Mouse (Mus musculus): ENCODE measurements at regions not wholly inside any gene's neighbourhood (a gene's known extent, or its start where the extent isn't known, plus 50 kb on each side); places are given as distances from the start of the nearest gene placed in this dataset.

DNA sequence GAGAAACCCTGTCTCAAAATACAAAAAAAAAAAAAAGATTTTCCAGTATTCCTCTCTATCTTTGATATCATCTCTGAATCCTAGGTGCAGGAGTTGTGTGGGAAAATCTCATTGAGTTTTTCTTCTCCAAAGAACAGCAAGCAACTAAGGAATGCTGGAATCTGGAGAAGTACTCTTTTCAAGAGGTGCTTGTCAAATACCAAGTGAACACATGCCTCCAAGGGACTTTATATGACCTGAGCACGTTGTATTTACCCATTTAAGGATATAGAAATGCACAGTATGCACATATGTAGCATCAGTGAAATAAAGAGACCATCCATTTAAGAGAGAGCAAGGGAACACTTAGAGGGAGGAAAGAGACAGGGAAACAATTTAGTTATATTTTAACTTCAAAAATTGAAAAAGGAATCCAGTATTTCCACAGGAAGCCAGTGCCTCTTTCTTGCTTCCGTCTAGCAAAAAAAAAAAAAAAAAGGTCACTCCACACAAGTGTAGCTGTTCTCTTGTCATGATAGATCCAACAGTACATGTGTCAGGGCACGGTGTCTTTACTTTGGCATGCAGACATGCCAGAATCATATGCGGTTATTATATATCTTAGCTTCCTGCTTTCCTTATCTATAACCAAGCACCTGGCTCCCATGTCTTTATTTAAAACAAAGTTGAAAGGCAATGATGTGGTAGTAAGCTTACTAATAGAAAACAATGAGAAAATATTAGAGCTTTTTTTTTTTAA lies 212.1 kb upstream of the Etaa1 start:
- DNase-seq (ENCODE audit: low read depth, low spot score): no peak

DNA sequence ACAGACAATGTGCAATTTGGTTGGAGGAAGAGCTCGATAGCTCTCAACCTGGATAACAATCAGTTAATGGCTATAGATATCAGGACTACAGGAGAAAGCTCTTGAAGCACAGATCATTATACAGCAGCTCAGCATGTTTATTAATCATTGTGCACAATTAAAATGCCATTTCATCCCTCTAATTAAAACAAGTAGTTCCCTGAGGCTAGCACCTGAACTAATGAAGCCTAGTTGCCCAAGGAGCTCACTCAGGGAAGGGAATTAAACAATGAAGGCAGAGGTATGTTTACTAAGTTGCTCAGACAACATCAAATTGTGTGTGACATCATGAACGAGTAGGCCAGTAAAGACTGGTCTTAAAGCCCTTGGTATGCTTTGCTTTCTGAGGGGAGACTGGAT lies 210.3 kb upstream of the Etaa1 start:
- no peak for DNase-seq (ENCODE audit: low read depth, low spot score)

DNA sequence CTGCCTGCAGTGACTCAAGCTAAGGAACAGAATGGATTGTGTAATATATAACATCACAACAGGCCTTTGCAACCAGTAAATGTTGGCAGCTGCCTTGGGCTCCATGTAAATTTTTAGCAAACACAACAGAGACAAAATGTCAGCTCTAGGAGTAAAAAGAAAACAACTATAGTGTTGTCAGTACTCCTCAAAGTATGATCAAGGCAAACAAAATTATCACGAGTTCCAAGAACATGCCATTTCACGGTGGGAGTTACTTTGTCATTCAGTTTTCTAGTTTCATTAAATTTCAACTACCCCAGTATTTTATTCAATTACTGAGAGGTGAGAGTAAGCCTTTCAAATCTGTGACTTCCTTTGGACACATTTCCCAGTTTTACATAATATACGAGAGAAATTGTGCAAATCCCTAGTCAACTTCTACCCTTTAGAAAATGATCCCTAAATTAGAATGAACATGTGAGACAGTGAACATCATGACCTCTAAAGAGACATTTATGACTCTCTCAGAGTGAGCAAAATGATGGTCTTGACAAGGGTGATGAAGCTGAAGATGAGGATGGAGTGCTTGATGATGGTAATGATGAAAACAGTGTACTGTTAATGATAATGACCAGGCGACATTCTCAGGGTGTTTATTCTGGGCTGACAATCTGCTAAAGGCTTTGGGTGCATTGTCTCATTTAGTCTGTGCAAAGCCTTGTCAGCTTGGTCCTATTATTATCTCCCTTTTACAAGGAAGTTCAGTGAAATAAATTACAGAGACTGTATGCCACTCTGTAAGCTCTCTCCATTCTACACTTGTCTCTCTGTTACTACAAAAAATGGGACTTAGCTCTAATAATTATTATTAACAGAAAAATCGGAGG lies 209.7 kb upstream of the Etaa1 start:
- peak; percentile 22 for DNase-seq (ENCODE audit: low read depth, low spot score)

DNA sequence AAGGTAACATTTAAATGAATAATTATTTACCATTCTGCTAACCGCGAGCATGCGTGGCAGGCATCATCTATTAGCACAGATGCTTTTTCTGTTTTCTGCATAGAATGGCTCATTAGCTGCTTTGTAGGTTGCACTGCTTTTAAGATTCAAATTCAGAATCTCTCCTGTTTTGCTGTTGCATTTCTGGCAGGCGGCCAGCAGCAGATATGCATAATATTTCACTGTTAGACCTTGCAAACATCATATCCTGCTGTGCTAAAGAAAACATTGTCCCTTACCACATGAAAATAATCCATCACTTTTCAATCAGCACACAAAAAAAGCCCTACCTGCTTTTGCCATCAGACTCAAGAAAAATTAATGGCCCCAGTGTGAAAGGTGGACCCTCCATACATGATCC lies 202.8 kb upstream of the Etaa1 start:
- DNase-seq (ENCODE audit: low read depth, low spot score): no peak

DNA sequence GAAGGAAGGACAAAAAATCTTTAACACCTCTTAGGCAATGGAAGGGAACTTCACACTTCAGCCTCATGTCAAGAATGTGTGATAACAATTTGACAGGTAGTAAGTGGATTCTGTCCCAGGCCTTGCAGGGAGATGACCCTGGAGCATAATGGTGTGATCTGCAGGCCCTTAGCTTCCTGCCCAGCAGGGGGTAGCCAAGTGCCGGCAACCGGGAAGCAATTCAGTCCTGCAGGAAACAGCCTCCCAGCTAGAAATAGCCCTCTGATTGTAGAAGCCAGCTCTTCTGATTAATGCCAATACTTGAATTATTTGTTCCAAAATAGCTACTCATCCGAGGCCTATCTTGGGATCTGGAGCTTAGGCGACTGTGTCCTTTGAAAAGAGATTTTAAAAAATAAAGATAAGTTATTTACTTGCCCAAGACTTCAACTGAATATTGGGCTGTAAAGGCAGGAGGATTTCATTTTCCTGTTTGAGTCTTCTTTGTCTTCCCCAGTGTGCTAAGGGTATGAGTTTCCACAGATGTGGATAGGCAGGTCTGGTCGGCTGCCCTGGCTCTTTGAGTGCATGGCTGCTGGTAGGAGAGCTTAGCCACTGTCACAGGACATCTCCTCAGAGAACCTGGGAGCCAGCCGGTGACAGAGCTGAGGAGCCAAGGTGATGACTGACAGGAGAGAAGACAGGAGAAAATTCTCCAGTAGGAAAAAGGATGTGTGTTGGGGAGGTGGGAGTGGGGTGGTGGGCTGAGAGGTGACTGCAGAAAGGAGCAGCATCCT lies 198.3 kb upstream of the Etaa1 start:
- DNase-seq (ENCODE audit: low read depth, low spot score): peak; percentile 65

DNA sequence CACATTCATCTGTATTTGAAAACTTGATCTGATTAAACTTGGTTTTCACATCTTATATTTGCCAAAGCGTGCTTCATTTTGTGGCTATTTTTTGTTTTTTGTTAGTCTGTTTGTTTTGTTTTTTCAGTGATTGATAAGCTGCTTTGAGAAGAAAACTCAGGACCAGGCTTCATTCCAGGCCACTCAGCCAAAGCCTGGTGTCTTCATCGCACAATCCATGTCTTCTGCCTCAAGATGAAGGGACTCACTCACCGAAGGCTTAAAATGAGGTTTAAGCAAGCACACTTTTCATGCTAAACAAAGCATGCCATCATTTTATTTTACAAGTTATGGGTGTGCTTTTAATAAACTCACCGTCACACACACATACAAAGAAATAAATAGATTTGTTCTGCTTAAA lies 197.7 kb upstream of the Etaa1 start:
- DNase-seq (ENCODE audit: low read depth, low spot score): no peak

DNA sequence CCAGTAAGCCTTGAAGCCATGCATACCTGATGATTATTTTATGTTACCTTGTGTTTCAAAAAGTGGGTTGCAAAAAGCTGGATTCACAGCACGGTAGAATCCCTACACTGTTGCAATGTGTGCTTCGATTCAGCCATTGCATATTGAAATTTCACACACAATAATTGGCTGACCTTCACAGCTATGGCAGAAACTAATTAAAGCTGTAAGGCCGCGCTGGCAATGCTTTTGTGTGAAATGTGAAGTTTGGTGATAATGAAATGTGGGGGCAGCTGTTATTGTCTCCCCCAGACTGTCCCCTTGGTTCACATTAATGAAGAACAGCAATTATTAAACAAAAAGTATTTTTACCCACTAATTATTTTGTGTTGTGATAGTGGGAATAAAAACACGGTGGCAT lies 173.8 kb upstream of the Etaa1 start:
- DNase-seq (ENCODE audit: low read depth, low spot score): no peak

DNA sequence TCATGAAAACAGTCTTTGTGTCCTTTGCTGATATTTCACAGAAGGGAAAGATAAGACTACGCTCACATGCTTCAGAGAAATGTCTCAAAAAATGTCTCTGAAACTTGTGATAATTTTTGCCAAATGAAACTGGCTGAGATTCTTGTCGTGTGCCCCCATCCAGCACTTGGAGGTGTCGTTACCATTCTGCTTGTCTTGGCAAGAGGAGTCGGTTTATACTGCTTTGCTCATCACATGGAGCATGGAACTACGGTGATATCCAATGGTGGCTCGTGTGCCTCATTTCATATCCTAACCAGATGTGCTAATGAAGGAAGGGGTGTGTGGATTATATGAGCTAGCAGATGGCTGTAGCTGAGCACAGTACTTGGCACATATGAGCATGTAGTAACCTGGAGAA lies 169.4 kb upstream of the Etaa1 start:
- DNase-seq (ENCODE audit: low read depth, low spot score): peak; percentile 24

DNA sequence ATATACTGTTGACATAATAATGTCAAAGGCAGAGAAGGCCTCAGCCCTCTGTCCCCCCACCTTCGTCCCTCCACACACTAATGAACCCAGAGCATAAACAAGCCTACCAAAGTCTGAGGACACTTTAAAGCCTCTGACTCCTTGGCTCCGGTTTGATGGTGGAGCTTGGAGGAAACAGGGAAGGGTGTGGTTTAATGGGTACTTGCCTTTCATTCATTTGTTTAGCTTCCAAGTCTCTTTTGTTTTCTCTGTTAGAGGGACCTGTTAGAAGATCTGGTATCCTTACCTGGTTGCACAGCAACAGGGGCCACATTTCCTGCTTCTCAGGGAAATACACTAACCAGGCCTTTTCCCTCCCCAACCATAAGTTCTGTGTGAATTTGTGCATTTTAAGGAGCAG lies 168.9 kb upstream of the Etaa1 start:
- DNase-seq (ENCODE audit: low read depth, low spot score): no peak

DNA sequence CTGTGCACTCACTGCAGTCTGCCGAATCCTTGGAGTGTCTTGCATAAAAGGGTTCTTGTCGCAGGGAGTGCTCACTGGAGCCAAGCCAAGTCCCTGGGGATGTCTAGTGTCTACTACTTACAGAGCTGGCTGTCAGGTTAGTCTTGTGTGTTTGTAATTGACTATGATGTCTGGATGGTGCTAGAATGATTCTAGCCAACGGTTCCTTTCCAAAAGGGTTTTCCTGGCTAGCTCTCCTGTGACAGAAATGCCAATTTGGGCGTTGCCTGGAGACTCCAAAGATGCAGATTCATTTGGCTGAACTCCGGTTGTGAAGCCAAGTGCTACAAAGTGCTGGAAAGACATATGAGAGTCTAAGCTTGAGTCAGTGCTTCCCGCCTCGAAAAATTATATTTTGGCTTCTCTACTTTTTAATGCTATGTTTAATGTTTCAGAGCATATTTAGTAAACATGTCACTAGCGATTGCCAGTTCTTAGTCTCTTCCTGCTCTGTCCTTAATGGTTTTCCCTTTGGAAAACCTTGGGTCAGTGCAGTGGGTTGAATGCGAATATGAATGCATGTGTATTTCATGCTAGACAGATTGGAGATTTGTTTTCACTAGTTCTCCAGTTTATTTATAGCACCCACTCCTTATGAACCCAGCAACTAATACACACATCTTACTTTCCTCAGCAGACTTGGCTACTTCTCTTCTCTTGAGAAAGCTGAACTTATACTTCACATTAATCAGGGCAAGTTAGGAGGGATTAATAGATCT lies 162.2 kb upstream of the Etaa1 start:
- DNase-seq (ENCODE audit: low read depth, low spot score): peak; percentile 51

DNA sequence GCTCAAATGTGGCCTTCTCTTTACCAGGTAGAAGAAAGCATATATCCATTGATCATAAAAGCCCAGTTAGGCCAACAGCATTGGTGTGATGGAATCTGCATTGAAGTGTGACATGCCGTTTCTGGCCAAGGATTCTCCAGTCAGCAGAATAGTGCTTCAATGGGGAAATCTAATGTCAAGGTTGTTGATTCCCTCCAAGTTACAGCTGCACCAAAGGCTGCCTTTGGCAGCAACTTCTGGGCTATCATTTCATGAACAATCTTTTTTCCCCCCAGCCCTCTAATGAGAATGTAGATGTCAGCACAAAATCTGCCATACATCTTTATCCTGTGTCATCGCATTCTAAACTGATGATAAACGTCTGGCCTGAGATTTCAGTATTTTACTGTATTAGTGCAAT lies 149.2 kb upstream of the Etaa1 start:
- DNase-seq (ENCODE audit: low read depth, low spot score): no peak

DNA sequence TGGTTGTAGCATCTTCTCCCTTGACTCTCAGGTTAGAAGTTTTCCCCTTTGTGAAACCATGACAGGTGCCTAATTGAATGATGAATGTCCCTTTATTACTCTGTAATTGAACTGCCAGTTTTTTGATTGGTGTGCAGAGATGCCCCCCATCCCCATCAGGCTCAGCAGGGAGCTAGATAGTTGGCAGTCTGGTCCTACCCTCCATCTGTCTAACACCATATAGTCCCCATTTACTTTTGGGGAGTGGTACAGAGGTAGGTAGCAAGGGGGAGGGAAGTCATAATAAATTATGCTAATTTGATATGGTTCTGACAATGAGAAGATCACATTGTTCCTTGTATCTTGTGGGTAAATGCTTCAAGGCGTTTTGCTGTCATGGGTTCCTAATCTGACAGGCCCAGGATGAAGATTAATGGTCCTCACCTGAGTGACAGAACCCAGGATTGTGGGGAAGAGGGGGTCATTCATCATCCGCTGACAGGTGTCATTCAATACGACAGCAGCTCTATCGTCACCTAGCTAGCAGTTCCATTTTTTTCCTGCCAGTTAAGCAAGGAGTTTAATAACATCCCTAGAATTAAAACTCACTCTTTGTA lies 122.3 kb upstream of the Etaa1 start:
- DNase-seq (ENCODE audit: low read depth, low spot score): no peak

DNA sequence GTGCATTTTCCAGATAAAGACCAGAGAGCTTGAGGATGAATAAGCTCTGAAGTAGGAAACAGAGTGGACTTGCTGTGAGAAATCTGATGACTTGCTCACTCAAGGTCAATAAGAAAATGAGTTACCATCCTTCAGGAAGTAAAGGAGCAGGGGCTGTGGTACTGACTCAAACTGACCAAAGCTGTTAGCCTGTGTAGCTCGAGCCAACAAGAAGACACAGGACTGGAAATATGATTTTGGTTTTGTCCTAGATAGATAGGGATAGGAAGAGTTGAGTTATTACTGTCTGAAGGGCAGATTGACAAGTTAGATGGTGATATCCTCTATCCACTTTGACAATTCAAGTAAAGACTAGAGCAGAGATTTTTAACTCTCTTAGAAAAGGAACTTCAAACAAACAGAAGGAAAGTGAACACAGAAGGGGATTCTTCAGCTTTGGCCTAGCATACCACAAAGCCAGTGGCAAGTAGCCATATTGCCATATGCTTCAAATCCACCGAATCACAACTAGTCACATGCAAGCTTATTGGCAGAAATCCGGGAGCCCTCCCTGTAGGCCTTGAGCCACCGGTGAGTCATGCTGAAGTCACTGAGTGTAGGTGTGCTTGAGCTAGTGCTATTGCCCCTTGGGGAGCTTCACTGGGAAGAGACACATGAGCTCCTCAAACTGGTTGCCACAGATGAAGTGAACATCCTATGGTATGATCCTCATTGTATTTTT lies 117.1 kb upstream of the Etaa1 start:
- DNase-seq (ENCODE audit: low read depth, low spot score): peak; percentile 82

DNA sequence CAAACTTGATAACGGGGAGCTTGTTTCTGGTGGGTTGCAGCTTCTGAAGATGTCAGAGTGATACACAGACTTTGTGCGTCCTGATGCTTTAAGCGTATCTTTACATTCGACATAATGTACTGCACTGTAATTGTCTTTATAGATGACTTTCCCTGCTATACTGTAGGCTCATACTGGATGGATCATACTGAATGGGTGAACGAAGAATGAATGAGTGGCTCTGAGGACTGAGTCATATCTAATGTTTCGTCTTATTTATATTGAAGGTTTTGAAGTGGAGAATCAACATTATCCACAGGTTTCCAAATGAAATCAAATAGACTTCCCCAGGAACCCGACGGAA lies 116.3 kb upstream of the Etaa1 start:
- no peak for DNase-seq (ENCODE audit: low read depth, low spot score)

DNA sequence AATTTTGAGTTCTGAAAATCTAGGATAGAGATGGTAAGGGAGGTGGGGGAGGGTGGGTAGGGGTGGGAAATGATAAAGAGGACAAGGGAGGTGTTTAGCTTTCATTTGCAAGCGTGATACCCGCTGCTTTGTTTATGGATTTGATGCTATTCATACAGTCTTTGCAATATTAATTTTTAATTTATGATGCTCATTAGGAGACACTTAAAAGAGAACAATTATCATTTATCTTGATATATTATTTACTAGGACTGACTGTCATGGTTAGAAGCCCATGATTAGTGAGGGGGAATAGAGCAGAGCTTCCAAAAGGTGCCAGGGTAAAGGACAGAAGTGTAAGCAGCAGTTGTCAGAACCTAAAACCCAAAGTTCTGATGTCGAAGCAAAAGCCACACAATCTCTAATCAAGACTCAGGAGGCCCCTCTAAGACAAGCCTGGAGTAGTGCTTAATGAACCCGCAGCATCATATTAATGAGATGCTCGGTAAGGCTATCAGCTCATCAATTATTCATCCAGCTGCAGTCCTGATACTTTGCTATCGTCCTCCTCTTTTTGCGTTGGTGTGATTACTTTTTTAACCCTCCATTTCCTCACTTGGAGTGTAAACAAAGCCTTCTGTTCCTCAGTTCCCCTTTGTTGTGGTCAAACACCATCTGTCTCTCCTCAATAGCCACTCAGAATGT lies 115.8 kb upstream of the Etaa1 start:
- no peak for DNase-seq (ENCODE audit: low read depth, low spot score)

DNA sequence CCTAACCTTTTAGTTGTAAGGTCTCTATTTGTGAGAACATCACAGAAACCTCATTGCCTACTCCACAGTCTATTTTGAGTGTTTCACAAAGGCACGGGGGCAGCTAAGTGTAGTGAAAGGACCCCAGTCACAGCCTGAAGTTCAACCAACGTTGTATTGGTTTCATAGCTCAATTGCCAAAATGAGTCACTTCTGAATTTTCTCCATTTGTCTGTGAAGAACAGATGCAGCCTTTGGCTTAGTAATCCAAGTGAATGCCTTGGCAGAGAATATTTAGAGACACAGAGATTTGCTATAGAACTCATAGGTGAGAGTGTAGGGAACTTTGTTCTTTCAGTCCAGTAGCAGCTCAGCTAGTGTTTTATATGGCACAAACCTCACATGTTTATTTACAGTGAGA lies 114.4 kb upstream of the Etaa1 start:
- peak; percentile 43 for DNase-seq (ENCODE audit: low read depth, low spot score)

DNA sequence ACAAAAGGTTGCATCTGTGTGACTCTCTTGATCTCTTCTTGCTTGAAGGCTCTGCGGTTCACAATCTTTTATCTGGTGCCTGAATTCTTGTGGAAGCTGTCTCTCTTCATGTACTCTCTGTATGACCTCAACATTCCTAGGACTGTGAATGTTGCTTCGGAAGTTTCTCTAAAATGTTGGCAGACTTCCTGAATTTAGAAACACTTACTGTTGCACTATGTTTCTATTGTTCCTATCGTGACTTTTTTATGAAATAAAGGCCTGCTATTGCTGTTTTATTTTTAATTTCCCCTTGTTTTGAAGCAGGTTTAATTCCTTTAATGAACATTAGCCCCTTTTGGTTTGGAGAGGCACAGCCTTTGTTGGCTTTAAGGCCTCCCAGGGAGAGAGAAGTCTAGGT lies 114.0 kb upstream of the Etaa1 start:
- DNase-seq (ENCODE audit: low read depth, low spot score): no peak

DNA sequence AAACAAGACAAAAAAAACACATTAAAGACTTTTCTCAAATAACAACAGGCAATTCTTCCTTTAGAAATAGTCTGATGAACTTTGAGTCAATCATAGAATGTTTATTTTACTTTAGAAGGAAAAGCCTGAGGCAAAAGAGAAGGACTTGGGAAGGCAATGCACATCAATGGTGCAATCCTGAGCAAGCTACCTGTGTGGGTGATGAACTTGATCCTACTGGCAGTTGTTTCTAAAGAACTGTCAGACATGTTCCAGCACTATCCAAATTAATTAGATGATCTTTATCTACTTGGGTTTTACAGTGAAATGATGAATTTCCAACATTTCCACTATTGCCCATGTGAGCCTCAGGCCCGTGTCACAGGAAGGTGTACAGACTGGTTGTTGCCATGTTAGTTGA lies 87.9 kb upstream of the Etaa1 start:
- no peak for DNase-seq (ENCODE audit: low read depth, low spot score)

DNA sequence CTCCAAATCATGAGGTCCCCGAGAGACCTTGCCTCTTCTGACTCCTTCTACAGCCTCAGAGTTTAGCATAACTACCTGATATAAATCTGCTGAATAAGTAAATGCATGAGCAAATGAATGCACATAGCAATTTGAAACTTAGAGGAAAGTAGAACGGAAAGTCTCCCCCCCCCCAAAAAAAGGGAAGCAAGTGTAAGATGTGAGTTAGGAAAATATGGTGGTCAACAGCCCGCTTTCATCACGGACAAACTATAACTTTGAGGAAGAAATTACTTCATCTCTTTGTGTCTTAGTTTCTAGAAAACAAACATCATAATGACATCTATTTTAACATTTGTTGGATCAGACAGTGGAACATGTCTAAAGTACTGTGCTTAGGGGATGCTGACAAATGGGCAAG lies 77.4 kb upstream of the Etaa1 start:
- no peak for DNase-seq (ENCODE audit: low read depth, low spot score)

DNA sequence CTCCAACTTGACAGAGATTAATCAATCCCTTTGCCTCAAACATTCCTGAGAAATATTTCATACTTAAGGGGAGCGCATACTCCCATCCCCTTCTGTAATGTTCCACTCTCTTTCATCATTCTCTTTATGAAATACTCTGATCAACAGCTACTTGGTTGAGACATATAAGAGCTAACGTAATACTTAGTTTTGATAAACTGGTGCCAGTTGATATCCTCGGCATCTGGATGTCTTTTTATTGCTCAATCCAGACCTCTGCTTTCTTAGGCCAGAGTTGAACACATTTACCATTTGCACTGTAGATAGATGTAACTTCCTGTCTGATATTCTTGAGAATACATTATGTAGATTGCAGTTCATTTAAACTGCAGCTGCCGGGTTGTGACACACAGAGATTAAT lies 68.4 kb upstream of the Etaa1 start:
- no peak for DNase-seq (ENCODE audit: low read depth, low spot score)
